Mouse (Mus musculus) olfactory bulb, adult 2 months (tissue): ENCODE measurements around the gene Tmem117.

Experiments used
- CTCF ChIP-seq: fragments of 200-500 bp; IDR thresholded peaks from 2 replicates; pipeline ENCODE4 v1.5.1; 2012; ENCODE audit warnings: low read depth, mild to moderate bottlenecking, low read length, moderate library complexity; ENCODE audit not compliant: insufficient read depth
- POLR2A ChIP-seq: fragments of 200-500 bp; IDR thresholded peaks from 2 replicates; pipeline ENCODE4 v1.6.1; 2012; ENCODE audit warnings: mild to moderate bottlenecking, low read depth, low read length, moderate library complexity; ENCODE audit not compliant: insufficient read depth

GRCm38 (mm10) chr15:94798236-94798635 is 169.2 kb downstream of the Tmem117 start:
- TF ChIP-seq POLR2A (no peak), CTCF (no peak)
